Mouse (Mus musculus): ENCODE measurements around the gene Pet117.

DNA sequence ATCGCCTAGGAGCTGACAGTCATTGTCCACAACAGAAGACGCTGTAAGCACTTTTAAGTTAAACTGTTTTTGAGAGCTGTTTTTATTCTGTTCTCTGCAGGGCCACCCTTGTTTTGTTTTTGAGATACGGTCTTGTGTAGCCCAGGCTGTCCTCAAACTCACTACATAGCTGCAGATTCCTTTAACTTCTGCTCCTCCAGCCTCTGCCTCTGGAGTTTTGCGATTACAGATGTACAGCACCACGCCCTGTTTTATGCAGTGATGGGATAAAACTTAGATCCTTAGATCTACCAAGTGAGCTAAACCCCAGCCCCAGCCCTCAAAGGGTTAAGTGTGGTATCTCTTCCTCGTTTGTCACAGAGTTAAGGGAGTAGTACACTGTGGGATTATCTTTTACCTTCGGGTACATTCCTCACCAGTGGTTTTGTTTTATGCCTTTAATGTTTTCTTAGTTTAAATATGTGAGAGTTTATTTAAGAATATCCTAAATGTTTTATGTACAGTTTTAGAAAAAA, 13.9 kb downstream of the Pet117 start:
- TF ChIP-seq CTCF (IDR thresholded peaks at IDR 0.05; ENCODE audit: low read depth, low read length), result no peak
- TF ChIP-seq POLR2A (IDR thresholded peaks at IDR 0.05; ENCODE audit: insufficient read depth, low read length), result no peak
- no peak for TF ChIP-seq EP300 (IDR thresholded peaks at IDR 0.05; ENCODE audit: insufficient read depth, low read depth, low read length)
